Mouse (Mus musculus): Measurements from ENCODE around the gene Il17a. TPM values are rescaled to one million over a fixed set of nuclear protein-coding genes. Genes with fewer than 3 reads are reported as not detected.

The Il17a gene
- polyA plus RNA-seq, 2 experiments from 2014 or later: not detected

Other genes starting within 250 kb of the Il17a start
- under 1 TPM in 1 of 2 experiments, not detected in 1; 0.49 TPM for gene Pkhd1, start 112.8 kb upstream of the Il17a start, polyA plus RNA-seq (2017; shearing (Covaris generic))
- not detected for gene Il17f, start 59.7 kb downstream of the Il17a start, polyA plus RNA-seq (2017; shearing (Covaris generic))
- 10 to 100 TPM; 61.0 to 98.8 TPM for gene Mcm3, start 89.4 kb downstream of the Il17a start, polyA plus RNA-seq (2017; shearing (Covaris generic))
- gene Paqr8, start 159.7 kb downstream of the Il17a start, polyA plus RNA-seq (2017; shearing (Covaris generic)): 1 to 10 TPM; 2.3 to 4.3 TPM
- gene Efhc1, start 220.7 kb downstream of the Il17a start, polyA plus RNA-seq (2017; shearing (Covaris generic)): 1 to 10 TPM in 1 of 2 experiments, under 1 TPM in 1; 0.65 to 1.3 TPM